Mouse (Mus musculus) C2C12 (cell line): ENCODE data around the gene Trim44.

Source experiments
- CEBPB ChIP-seq: IDR thresholded peaks from one replicate; pipeline ENCODE4 v1.6.1; 2011; ENCODE audit warnings: low read depth, mild to moderate bottlenecking, control low read depth, moderate library complexity
- CTCF ChIP-seq: IDR thresholded peaks from one replicate; pipeline ENCODE4 v1.5.1; 2011; ENCODE audit not compliant: control insufficient read depth, insufficient read depth, insufficient read length
- FOSL1 ChIP-seq: IDR thresholded peaks from one replicate; pipeline ENCODE4 v1.8.0; 2011; ENCODE audit warnings: mild to moderate bottlenecking, low read length; ENCODE audit not compliant: poor library complexity, insufficient read depth, severe bottlenecking
- MAX ChIP-seq: IDR thresholded peaks from one replicate; pipeline ENCODE4 v1.6.1; 2011; ENCODE audit warnings: mild to moderate bottlenecking, control low read depth
- MYOD1 ChIP-seq: IDR thresholded peaks from one replicate; pipeline ENCODE4 v1.6.1; 2011; ENCODE audit warnings: low read depth; ENCODE audit not compliant: control insufficient read depth, insufficient read length
- MYOG ChIP-seq: IDR thresholded peaks from one replicate; pipeline ENCODE4 v1.6.1; 2011; ENCODE audit not compliant: control insufficient read depth, insufficient read length; ENCODE audit errors: extremely low read depth
- USF1 ChIP-seq: IDR thresholded peaks from one replicate; pipeline ENCODE4 v1.6.1; 2011; ENCODE audit warnings: low read depth, mild to moderate bottlenecking, control low read depth, moderate library complexity

- TF ChIP-seq CTCF = no peak
- TF ChIP-seq MAX = no peak
- no peak for TF ChIP-seq USF1
- TF ChIP-seq MYOD1 = no peak
- no peak for TF ChIP-seq MYOG
- TF ChIP-seq CEBPB = no peak
- no peak for TF ChIP-seq FOSL1
Observed at GRCm38 (mm10) chr2:102409741-102410140, 2.1 kb upstream of the Trim44 start.
